Mouse (Mus musculus) neutrophil, adult 59 days (primary cell): ENCODE data around the gene Ell. TPM values are rescaled to one million over a fixed set of nuclear protein-coding genes. Genes with fewer than 3 reads are reported as not detected.

ENCODE experiments used
- total RNA-seq, 2 experiments: library from RNA; stranded (reverse); gene quantifications; 1 replicate in 1 of 2; 2 replicates in 1 of 2; pipeline ENCODE4 v1.2.4; 2023

Gene Ell
- 10 to 100 TPM; 45.8 to 47.5 TPM for total RNA-seq

GRCm38 (mm10) chr8:70539077-70539813 lies at the start of gene Ell:
Gene Ell, plus strand, starts transcription at chr8:70539457.

GRCm38 (mm10) chr8:70492664-70493640 lies 46.3 kb upstream of the Ell start, which contains the start of gene Crlf1:
Gene Crlf1, plus strand, starts transcription at chr8:70493158.

GRCm38 (mm10) chr8:70506328-70507026 lies 32.8 kb upstream of the Ell start, which contains the start of gene Rex1bd:
Gene Rex1bd, minus strand, starts transcription at chr8:70506752.

GRCm38 (mm10) chr8:70510228-70510915 lies 28.9 kb upstream of the Ell start, which contains the start of gene Uba52:
Gene Uba52, minus strand, starts transcription at chr8:70510801.

GRCm38 (mm10) chr8:70527512-70528181 lies 11.6 kb upstream of the Ell start, which contains the start of the genes Fkbp8 and Kxd1:
Gene Fkbp8, plus strand, starts transcription at chr8:70527724.
Gene Kxd1, minus strand, starts transcription at chr8:70527956.

GRCm38 (mm10) chr8:70593961-70594609 lies 54.8 kb downstream of the Ell start, which contains the start of gene Isyna1:
Gene Isyna1, plus strand, starts transcription at chr8:70594373.

GRCm38 (mm10) chr8:70608749-70609367 lies 69.6 kb downstream of the Ell start, which contains the start of gene Ssbp4:
Gene Ssbp4, minus strand, starts transcription at chr8:70608872.

GRCm38 (mm10) chr8:70615894-70616293 lies 76.6 kb downstream of the Ell start, which contains the start of gene Lrrc25:
Gene Lrrc25, plus strand, starts transcription at chr8:70616155.

GRCm38 (mm10) chr8:70632346-70632892 lies 93.2 kb downstream of the Ell start, which contains the start of gene Gdf15:
Gene Gdf15, minus strand, starts transcription at chr8:70632456.

Other genes with a start within 250 kb of the Ell start
- 10 to 100 TPM; 32.1 to 32.3 TPM for gene Ddx49, start 237.0 kb upstream of the Ell start, total RNA-seq
- 100 to 1,000 TPM; 104 to 110 TPM for gene Cope, start 236.9 kb upstream of the Ell start, total RNA-seq
- not detected for gene Cers1, start 223.7 kb upstream of the Ell start, total RNA-seq
- not detected for gene Gdf1, start 209.6 kb upstream of the Ell start, total RNA-seq
- 10 to 100 TPM; 49.1 to 49.4 TPM for gene Upf1, start 186.2 kb upstream of the Ell start, total RNA-seq
- under 1 TPM; 0.24 to 0.78 TPM for gene Comp, start 165.9 kb upstream of the Ell start, total RNA-seq
- gene Crtc1, start 99.9 kb upstream of the Ell start, total RNA-seq, result 1 to 10 TPM; 4.6 to 6.1 TPM
- 1 to 10 TPM; 2.8 to 3.1 TPM for gene Klhl26, start 62.5 kb upstream of the Ell start, total RNA-seq
- not detected for gene Tmem59l, start 52.1 kb upstream of the Ell start, total RNA-seq
- gene Crlf1, start 46.3 kb upstream of the Ell start, total RNA-seq, result not detected
- gene Rex1bd, start 32.7 kb upstream of the Ell start, total RNA-seq, result 10 to 100 TPM; 34.2 to 41.7 TPM
- gene Uba52, start 28.7 kb upstream of the Ell start, total RNA-seq, result 1,000 to 10,000 TPM; 1,079 to 1,154 TPM
- gene Fkbp8, start 11.7 kb upstream of the Ell start, total RNA-seq, result 100 to 1,000 TPM; 180 to 195 TPM
- 10 to 100 TPM; 35.5 to 41.3 TPM for gene Kxd1, start 11.5 kb upstream of the Ell start, total RNA-seq
- gene Isyna1, start 54.9 kb downstream of the Ell start, total RNA-seq, result 10 to 100 TPM; 36.3 to 37.9 TPM
- 10 to 100 TPM; 56.0 to 61.5 TPM for gene Ssbp4, start 69.4 kb downstream of the Ell start, total RNA-seq
- gene Lrrc25, start 76.7 kb downstream of the Ell start, total RNA-seq, result 10 to 100 TPM; 80.6 to 91.2 TPM
- gene Gdf15, start 93.0 kb downstream of the Ell start, total RNA-seq, result under 1 TPM; 0.46 to 0.67 TPM
- 1 to 10 TPM; 2.9 to 3.7 TPM for gene Pgpep1, start 120.9 kb downstream of the Ell start, total RNA-seq
- 10 to 100 TPM; 45.3 to 47.9 TPM for gene Lsm4, start 133.8 kb downstream of the Ell start, total RNA-seq
- 100 to 1,000 TPM; 528 to 702 TPM for gene Jund, start 159.5 kb downstream of the Ell start, total RNA-seq
- 1 to 10 TPM; 3.2 to 5.3 TPM for gene Iqcn, start 164.0 kb downstream of the Ell start, total RNA-seq
- under 1 TPM in 1 of 2 experiments, not detected in 1; 0.33 TPM for gene Gm3336, start 179.1 kb downstream of the Ell start, total RNA-seq
- under 1 TPM; 0.62 to 0.80 TPM for gene Pde4c, start 184.3 kb downstream of the Ell start, total RNA-seq
- 1 to 10 TPM; 2.4 to 4.8 TPM for gene Rab3a, start 215.2 kb downstream of the Ell start, total RNA-seq
- 10 to 100 TPM; 16.8 to 19.4 TPM for gene Mpv17l2, start 221.5 kb downstream of the Ell start, total RNA-seq
- gene Pik3r2, start 237.3 kb downstream of the Ell start, total RNA-seq, result 10 to 100 TPM; 20.1 to 20.5 TPM